Mouse (Mus musculus): ENCODE data around the gene C1qtnf9. TPM values are rescaled to one million over a fixed set of nuclear protein-coding genes. Genes with fewer than 3 reads are reported as not detected.

C1qtnf9 gene
- total and polyA plus RNA-seq, 3 experiments, result not detected

GRCm38 (mm10) chr14:60736591-60737192 lies 31.2 kb upstream of the C1qtnf9 start:
- Histone ChIP-seq H3K36me3 (ENCODE audit: control insufficient read depth in 1 of 2, insufficient read depth in 2 of 2, low read length in 2 of 2) (peaks cover 0 to 18% of the 10 kb centered on the region in 2 experiments; a peak in 2 of 4 replicates), H3K9ac (ENCODE audit: control insufficient read depth, low read depth, low read length, poor library complexity, severe bottlenecking) (peak overlapping the region; percentile 55), H3K4me1 (ENCODE audit: control insufficient read depth in 1 of 2, insufficient read depth in 2 of 2, low read length in 2 of 2) (peaks cover 0 to 25% of the 10 kb centered on the region in 2 experiments; a peak in 3 of 4 replicates), H3K4me3 (ENCODE audit: control insufficient read depth in 1 of 2, insufficient read depth in 1 of 2, low read depth in 2 of 2, low read length in 2 of 2) (peak overlapping the region; percentile 1 to 34; a peak in 2 of 4 replicates), H3K27ac (ENCODE audit: control insufficient read depth, low read depth, low read length) (peak overlapping the region; percentile 58), H3K79me2 (ENCODE audit: control insufficient read depth, insufficient read depth, low read length, poor library complexity) (no peaks in the 10 kb centered on the region), H3K9me3 (replicated peaks; ENCODE audit: insufficient read depth, low read length) (no peaks in the 10 kb centered on the region), H3K27me3 (ENCODE audit: control insufficient read depth in 1 of 2, insufficient read depth in 2 of 2, low read length in 2 of 2) (no peaks in the 10 kb centered on the region)
- peak; percentile 74 for DNase-seq (ENCODE audit: low read depth, low spot score)
- TF ChIP-seq CTCF (IDR thresholded peaks at IDR 0.05 in 2 of 3, conservative IDR thresholded peaks at IDR 0.05 in 1 of 3; ENCODE audit: control insufficient read depth in 1 of 3, insufficient read depth in 1 of 3, low read depth in 2 of 3, low read length in 3 of 3, poor library complexity in 1 of 3, severe bottlenecking in 1 of 3), result no peak
- TF ChIP-seq UBTF (IDR thresholded peaks at IDR 0.05; ENCODE audit: borderline replicate concordance, insufficient read depth, low read depth, low read length), result no peak
- peak; percentile 50; the same call in 1 of the 2 replicates for TF ChIP-seq ETS1 (IDR thresholded peaks at IDR 0.05; ENCODE audit: low read depth, low read length)
- no peak for TF ChIP-seq MYC (IDR thresholded peaks at IDR 0.05; ENCODE audit: low read depth, low read length)
- TF ChIP-seq SMC3 (IDR thresholded peaks at IDR 0.05; ENCODE audit: low read depth, low read length), result no peak
- TF ChIP-seq GABPA (IDR thresholded peaks at IDR 0.05; ENCODE audit: low read depth, low read length), result no peak
- TF ChIP-seq GATA1 (IDR thresholded peaks at IDR 0.05; ENCODE audit: low read depth, low read length), result no peak
- no peak for TF ChIP-seq BHLHE40 (IDR thresholded peaks at IDR 0.05; ENCODE audit: borderline replicate concordance, low read depth, low read length)
- TF ChIP-seq ZC3H11A (IDR thresholded peaks at IDR 0.05; ENCODE audit: low read depth, low read length), result no peak
- no peak for TF ChIP-seq POLR2AphosphoS2 (IDR thresholded peaks at IDR 0.05; ENCODE audit: low read length)
- TF ChIP-seq EP300 (IDR thresholded peaks at IDR 0.05; ENCODE audit: low read depth in 1 of 2, low read length in 2 of 2), result no peak
- no peak for TF ChIP-seq KAT2A (conservative IDR thresholded peaks at IDR 0.05; ENCODE audit: low read depth, low read length)
- no peak for TF ChIP-seq SIN3A (IDR thresholded peaks at IDR 0.05; ENCODE audit: low read length)
- no peak for TF ChIP-seq ELF1 (IDR thresholded peaks at IDR 0.05; ENCODE audit: low read depth, low read length)
- no peak for TF ChIP-seq MAZ (IDR thresholded peaks at IDR 0.05; ENCODE audit: low read depth, low read length)
- TF ChIP-seq MYB (IDR thresholded peaks at IDR 0.05; ENCODE audit: low read depth, low read length), result no peak
- TF ChIP-seq RCOR1 (IDR thresholded peaks at IDR 0.05; ENCODE audit: low read depth, low read length), result no peak
- TF ChIP-seq RAD21 (IDR thresholded peaks at IDR 0.05; ENCODE audit: low read depth, low read length), result no peak
- no peak for TF ChIP-seq USF2 (IDR thresholded peaks at IDR 0.05; ENCODE audit: borderline replicate concordance in 1 of 2, insufficient read depth in 1 of 2, low read depth in 1 of 2, low read length in 2 of 2)
- no peak for TF ChIP-seq CHD1 (IDR thresholded peaks at IDR 0.05; ENCODE audit: low read depth, low read length)
- TF ChIP-seq USF1 (IDR thresholded peaks at IDR 0.05; ENCODE audit: low read depth, low read length), result no peak
- TF ChIP-seq CHD2 (IDR thresholded peaks at IDR 0.05; ENCODE audit: low read length), result no peak; the same call in 1 of the 2 replicates
- no peak for TF ChIP-seq ZKSCAN1 (IDR thresholded peaks at IDR 0.05; ENCODE audit: low read depth, low read length)
- no peak for TF ChIP-seq MAFK (IDR thresholded peaks at IDR 0.05; ENCODE audit: borderline replicate concordance, low read depth, low read length)
- no peak for TF ChIP-seq ZNF384 (IDR thresholded peaks at IDR 0.05; ENCODE audit: low read depth, low read length)
- peak; percentile 28; the same call in 1 of the 2 replicates for TF ChIP-seq TBP (IDR thresholded peaks at IDR 0.05; ENCODE audit: low read depth, low read length)
- 0 out of 2 replicates have a peak, but pooled peaks have one; percentile 23 for TF ChIP-seq HCFC1 (IDR thresholded peaks at IDR 0.05; ENCODE audit: low read depth, low read length)
- TF ChIP-seq MEF2A (IDR thresholded peaks at IDR 0.05; ENCODE audit: extremely low read depth, insufficient replicate concordance, low read depth, low read length, poor library complexity, severe bottlenecking), result no peak
- 0 out of 2 replicates have a peak, but pooled peaks have one; percentile 19 for TF ChIP-seq TAL1 (IDR thresholded peaks at IDR 0.05; ENCODE audit: low read length)
- no peak for TF ChIP-seq NELFE (IDR thresholded peaks at IDR 0.05; ENCODE audit: low read depth, low read length)

All from MEL (cell line).